Mouse (Mus musculus) liver, embryonic 14.5 days (tissue): ENCODE measurements at regions not wholly inside any gene's neighbourhood (a gene's known extent, or its start where the extent isn't known, plus 50 kb on each side); places are given as distances from the start of the nearest gene placed in this dataset.

ENCODE experiments used
- CTCF ChIP-seq: IDR thresholded peaks from 2 replicates; pipeline ENCODE4 v1.5.1; 2016; ENCODE audit warnings: antibody characterized with exemption, low read depth, control low read depth
- EP300 ChIP-seq: IDR thresholded peaks from 2 replicates; pipeline ENCODE4 v1.6.1; 2016; ENCODE audit warnings: antibody characterized with exemption, low read depth

GRCm38 (mm10) chrX:11204135-11204534, 94.9 kb upstream of the H2al1a start:
- TF ChIP-seq CTCF = no peak
- no peak for TF ChIP-seq EP300
